Mouse (Mus musculus) layer of hippocampus, adult 18-20 months (tissue): ENCODE results near the gene Pde8a. TPM values are rescaled to one million over a fixed set of nuclear protein-coding genes. Genes with fewer than 3 reads are reported as not detected.

Experiments
- DNase-seq, 2 experiments: peaks; one replicate each; pipeline ENCODE4 v3.0.0; 2022; ENCODE audit warnings: low spot score in 2 of 2
- total RNA-seq, 2 experiments: library from RNA; stranded (reverse); gene quantifications; 2 replicates each; pipeline ENCODE4 v1.2.3; 2021

The Pde8a gene
- total RNA-seq, 2 experiments from 2014 or later = 11.9 to 12.1 TPM

GRCm38 (mm10) chr7:81379363-81379762 is 166.0 kb downstream of the Pde8a start:
- DNase-seq = no peak

Other genes starting within 250 kb of the Pde8a start
- gene Zfp592, start 219.9 kb upstream of the Pde8a start, total RNA-seq = 10 to 100 TPM; 19.4 to 20.4 TPM
- under 1 TPM; 0.79 to 0.82 TPM for gene Alpk3, start 156.0 kb upstream of the Pde8a start, total RNA-seq
- gene Slc28a1, start 98.8 kb upstream of the Pde8a start, total RNA-seq = under 1 TPM in 1 of 2 experiments, not detected in 1; 0.10 TPM
- gene Rps17, start 131.7 kb downstream of the Pde8a start, total RNA-seq = 100 to 1,000 TPM; 601 to 632 TPM
- gene Cpeb1, start 241.9 kb downstream of the Pde8a start, total RNA-seq = 100 to 1,000 TPM; 114 to 125 TPM